Mouse (Mus musculus): Measurements from ENCODE around the gene Pank3. TPM values are rescaled to one million over a fixed set of nuclear protein-coding genes. Genes with fewer than 3 reads are reported as not detected.
"Not testable (repeated sequence)": the region's sequence is repeated elsewhere in the genome, so short reads cannot be mapped to it uniquely, and the experiment has no call there.

Gene Pank3
- total and polyA plus RNA-seq, 2 experiments from 2014 or later: 13.3 to 68.7 TPM

DNA sequence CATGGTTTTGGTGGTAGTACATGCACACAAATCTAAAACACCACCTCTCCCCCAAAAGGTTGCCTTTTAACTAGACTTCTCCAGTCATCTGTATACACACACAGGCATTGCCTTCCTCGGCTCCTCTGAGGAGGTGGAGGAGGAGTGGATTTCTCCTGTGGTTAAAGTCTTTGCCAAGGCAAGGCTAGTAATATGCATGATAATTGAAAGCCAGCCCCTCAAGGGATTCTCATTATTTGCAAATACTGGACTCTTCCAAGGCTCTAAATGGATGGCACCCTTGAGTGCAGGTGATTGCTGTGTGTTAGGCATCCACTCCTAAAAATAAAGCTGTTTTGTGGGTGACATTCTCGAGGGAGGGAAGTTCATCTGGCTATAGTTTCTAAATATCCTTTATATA is 19.2 kb downstream of the Pank3 start:
- H3K36me3 ChIP-seq (ENCODE audit: insufficient read depth, low read length): peaks cover 23% of the 10 kb centered on the region; the same call in 1 of the 2 replicates
- DNase-seq (ENCODE audit: low spot score) (no peak), ATAC-seq (no peak)
- no peak overlapping the region for H3K9ac ChIP-seq (replicated peaks; ENCODE audit: low read length)
- no peak overlapping the region for H3K27ac ChIP-seq
- H3K4me2 ChIP-seq (ENCODE audit: low read depth, low read length): no peak overlapping the region
- 43% methylated on average over 2 of the region's 2 CpGs for WGBS
- no peak overlapping the region for H3K4me3 ChIP-seq (ENCODE audit: low read length)
- no peaks in the 10 kb centered on the region for H3K9me3 ChIP-seq (ENCODE audit: low read length)
- no peaks in the 10 kb centered on the region for H3K4me1 ChIP-seq (ENCODE audit: insufficient read depth, low read length)
- H3K27me3 ChIP-seq (ENCODE audit: insufficient read depth, low read length): no peaks in the 10 kb centered on the region
- no peak for TF ChIP-seq CTCF (IDR thresholded peaks at IDR 0.05; ENCODE audit: low read depth)

DNA sequence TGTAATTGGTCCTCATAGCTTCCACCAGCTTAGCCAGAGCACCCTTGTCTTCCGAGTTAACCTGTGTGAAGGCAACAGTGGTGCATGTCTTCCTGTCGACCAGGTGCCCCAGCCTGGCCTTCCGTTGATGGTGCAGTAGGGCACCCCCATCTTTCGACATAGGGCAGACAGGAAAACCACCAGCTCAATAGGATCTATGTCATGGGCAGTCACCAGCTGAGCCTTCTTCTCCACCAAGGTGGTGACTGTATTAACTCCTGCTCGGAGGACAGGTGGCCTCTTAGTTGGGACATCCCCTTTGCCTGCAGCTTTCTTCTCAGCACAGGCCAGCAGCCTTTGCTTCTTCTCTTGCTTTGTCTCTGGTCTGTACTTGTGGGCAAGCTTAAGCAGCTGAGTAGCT is 23.5 kb downstream of the Pank3 start:
- H3K27me3 ChIP-seq (ENCODE audit: insufficient read depth, low read length); H3K4me2 ChIP-seq (ENCODE audit: low read depth, low read length); H3K9ac ChIP-seq (replicated peaks; ENCODE audit: low read length); H3K4me3 ChIP-seq (ENCODE audit: low read length); DNase-seq (ENCODE audit: low spot score); ATAC-seq; H3K27ac ChIP-seq; H3K36me3 ChIP-seq (ENCODE audit: insufficient read depth, low read length); H3K9me3 ChIP-seq (ENCODE audit: low read length): not testable (repeated sequence)
- H3K4me1 ChIP-seq (ENCODE audit: insufficient read depth, low read length): peaks cover 13% of the 10 kb centered on the region
- 85% methylated on average over 5 of the region's 5 CpGs for WGBS

DNA sequence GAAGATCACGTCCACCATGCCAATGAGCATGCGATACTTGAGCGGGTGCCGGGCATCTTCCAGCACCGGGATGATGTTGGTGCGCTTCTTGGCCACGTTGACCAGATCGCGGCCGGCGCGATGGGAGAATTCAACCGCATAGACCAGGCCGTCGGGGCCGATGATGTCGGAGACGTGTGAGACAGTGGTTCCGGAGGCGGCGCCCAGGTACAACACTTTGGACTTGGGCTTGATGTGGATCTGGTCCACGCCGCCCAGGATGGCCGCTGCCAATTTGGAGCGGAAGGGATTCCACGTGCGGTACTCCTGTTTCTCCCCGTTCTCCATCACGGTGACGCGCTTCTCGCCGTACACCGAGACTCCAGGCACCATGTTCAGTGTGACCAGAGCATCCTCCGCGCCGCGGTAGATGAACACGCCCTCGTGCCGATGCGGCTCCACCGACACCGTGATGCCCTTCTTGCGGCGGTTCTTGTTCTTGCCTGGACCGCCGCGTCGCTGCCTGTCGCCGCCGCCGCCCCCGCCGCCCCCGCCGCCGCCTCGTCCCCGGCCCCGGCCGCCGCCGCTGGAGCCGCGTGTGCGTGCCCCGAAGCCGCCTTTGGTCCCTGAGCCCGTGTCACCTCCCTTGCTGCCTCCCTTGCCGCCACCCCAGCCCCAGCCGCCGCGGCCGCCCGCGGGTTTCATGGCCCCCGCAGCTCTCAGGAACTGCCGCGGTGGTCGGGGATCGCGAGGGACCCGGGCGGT is 28.6 kb downstream of the Pank3 start:
- 2% methylated on average over 55 of the region's 86 CpGs for WGBS
- peak overlapping the region; percentile 77 for H3K9ac ChIP-seq (replicated peaks; ENCODE audit: low read length)
- H3K27me3 ChIP-seq (ENCODE audit: insufficient read depth, low read length): no peaks in the 10 kb centered on the region
- DNase-seq (ENCODE audit: low spot score) (peak; percentile 59), ATAC-seq (peak; percentile 75)
- H3K36me3 ChIP-seq (ENCODE audit: insufficient read depth, low read length): no peaks in the 10 kb centered on the region
- H3K27ac ChIP-seq: peak overlapping the region; percentile 92
- H3K9me3 ChIP-seq (ENCODE audit: low read length): no peaks in the 10 kb centered on the region
- peak overlapping the region; percentile 71 for H3K4me3 ChIP-seq (ENCODE audit: low read length)
- no peak for TF ChIP-seq CTCF (IDR thresholded peaks at IDR 0.05; ENCODE audit: low read depth)
- peaks cover 13% of the 10 kb centered on the region for H3K4me1 ChIP-seq (ENCODE audit: insufficient read depth, low read length)
- peak overlapping the region; percentile 78 for H3K4me2 ChIP-seq (ENCODE audit: low read depth, low read length)

- DNase-seq (ENCODE audit: low spot score): peak; percentile 92
- WGBS: 1% methylated on average over 23 of the region's 23 CpGs
Measured at GRCm38 (mm10) chr11:35798495-35798820, 29.2 kb downstream of the Pank3 start.

DNA sequence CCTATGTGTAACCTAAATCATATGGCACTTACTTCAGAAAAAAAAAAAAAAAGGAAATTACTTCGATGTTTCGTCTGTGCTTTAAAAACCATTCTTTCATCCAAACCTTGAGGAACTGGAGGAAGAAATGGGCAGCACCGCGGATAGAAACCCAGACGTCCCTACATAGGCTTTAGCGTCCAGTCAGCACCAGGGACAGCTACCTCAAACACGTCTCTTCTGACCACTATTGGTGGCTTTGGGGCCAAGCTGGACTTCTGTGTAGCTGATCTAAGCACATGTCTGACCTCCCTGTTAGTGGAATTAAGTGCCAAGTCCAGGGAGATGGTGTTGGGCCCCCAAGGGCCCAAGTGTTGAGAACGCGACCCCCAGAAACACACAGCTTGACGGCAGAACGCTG is 29.6 kb downstream of the Pank3 start, which contains the start of gene Fbll1:
TSS of gene Fbll1 (minus strand) at position 11 of the 400 bp plus-strand sequence.
- Histone ChIP-seq H3K27me3 (ENCODE audit: insufficient read depth, low read length) (no peaks in the 10 kb centered on the region), H3K4me2 (ENCODE audit: low read depth, low read length) (peak within 1 kb of the TSS; percentile 78), H3K4me1 (ENCODE audit: insufficient read depth, low read length) (peaks cover 13% of the 10 kb centered on the region), H3K9me3 (ENCODE audit: low read length) (no peaks in the 10 kb centered on the region), H3K9ac (replicated peaks; ENCODE audit: low read length) (peak within 1 kb of the TSS; percentile 77), H3K4me3 (ENCODE audit: low read length) (peak within 1 kb of the TSS; percentile 71), H3K27ac (peak within 1 kb of the TSS; percentile 92), H3K36me3 (ENCODE audit: insufficient read depth, low read length) (no peaks in the 10 kb centered on the region)
- 0 out of 2 replicates have a peak, but pooled peaks have one; percentile 10 for TF ChIP-seq CTCF (IDR thresholded peaks at IDR 0.05; ENCODE audit: low read depth)
- ATAC-seq: no peak
- WGBS: 7% methylated on average over 11 of the region's 11 CpGs
- peak; percentile 71 for DNase-seq (ENCODE audit: low spot score)

More at GRCm38 (mm10) chr11:35798495-35798820, 29.2 kb downstream of the Pank3 start:
- peak overlapping the region; percentile 92 for H3K27ac ChIP-seq
- H3K4me1 ChIP-seq (ENCODE audit: insufficient read depth, low read length): peaks cover 13% of the 10 kb centered on the region
- TF ChIP-seq CTCF (IDR thresholded peaks at IDR 0.05; ENCODE audit: low read depth): no peak
- peak overlapping the region; percentile 78 for H3K4me2 ChIP-seq (ENCODE audit: low read depth, low read length)
- H3K4me3 ChIP-seq (ENCODE audit: low read length): peak overlapping the region; percentile 71
- H3K9ac ChIP-seq (replicated peaks; ENCODE audit: low read length): peak overlapping the region; percentile 77
- no peaks in the 10 kb centered on the region for H3K27me3 ChIP-seq (ENCODE audit: insufficient read depth, low read length)
- peak; percentile 94 for ATAC-seq
- no peaks in the 10 kb centered on the region for H3K36me3 ChIP-seq (ENCODE audit: insufficient read depth, low read length)
- H3K9me3 ChIP-seq (ENCODE audit: low read length): no peaks in the 10 kb centered on the region

GRCm38 (mm10) chr11:35801332-35801731 is 32.0 kb downstream of the Pank3 start:
- Histone ChIP-seq H3K4me2 (ENCODE audit: low read depth, low read length) (no peak overlapping the region), H3K9ac (replicated peaks; ENCODE audit: low read length) (no peak overlapping the region), H3K9me3 (ENCODE audit: low read length) (no peaks in the 10 kb centered on the region), H3K4me3 (ENCODE audit: low read length) (no peak overlapping the region), H3K36me3 (ENCODE audit: insufficient read depth, low read length) (no peaks in the 10 kb centered on the region), H3K27ac (no peak overlapping the region), H3K27me3 (ENCODE audit: insufficient read depth, low read length) (no peaks in the 10 kb centered on the region), H3K4me1 (ENCODE audit: insufficient read depth, low read length) (peaks cover 11% of the 10 kb centered on the region)
- DNase-seq (ENCODE audit: low spot score): no peak
- ATAC-seq: no peak
- 70% methylated on average over 5 of the region's 5 CpGs for WGBS
- no peak for TF ChIP-seq CTCF (IDR thresholded peaks at IDR 0.05; ENCODE audit: low read depth)

DNA sequence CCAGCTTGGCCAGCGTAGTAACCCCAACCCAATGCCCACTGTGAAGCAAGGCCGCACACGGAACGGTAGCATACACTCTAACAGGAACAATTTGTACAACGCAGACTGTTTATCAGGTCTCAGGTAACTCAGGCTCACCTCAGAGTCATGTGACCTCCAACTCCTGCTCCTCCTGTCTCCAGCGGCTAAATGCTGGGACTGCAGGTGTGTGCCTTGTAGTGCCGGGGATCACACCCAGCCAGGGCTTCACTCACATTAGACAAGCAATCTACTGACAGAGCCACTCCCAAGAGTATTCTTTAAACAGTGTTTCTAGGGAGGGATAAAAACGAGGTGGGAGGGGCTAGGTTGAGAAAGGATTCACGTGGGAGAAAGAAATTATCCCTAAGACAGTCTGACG is 42.2 kb downstream of the Pank3 start:
- TF ChIP-seq CTCF (IDR thresholded peaks at IDR 0.05; ENCODE audit: low read depth): no peak
- no peak overlapping the region for H3K27ac ChIP-seq
- no peaks in the 10 kb centered on the region for H3K27me3 ChIP-seq (ENCODE audit: insufficient read depth, low read length)
- H3K4me1 ChIP-seq (ENCODE audit: insufficient read depth, low read length): no peaks in the 10 kb centered on the region
- no peak overlapping the region for H3K4me2 ChIP-seq (ENCODE audit: low read depth, low read length)
- WGBS: 85% methylated on average over 10 of the region's 10 CpGs
- H3K9me3 ChIP-seq (ENCODE audit: low read length): no peaks in the 10 kb centered on the region
- H3K4me3 ChIP-seq (ENCODE audit: low read length): no peak overlapping the region
- no peak overlapping the region for H3K9ac ChIP-seq (replicated peaks; ENCODE audit: low read length)
- ATAC-seq (no peak), DNase-seq (ENCODE audit: low spot score) (no peak)
- H3K36me3 ChIP-seq (ENCODE audit: insufficient read depth, low read length): peaks cover 73% of the 10 kb centered on the region
